Mouse (Mus musculus): ENCODE results near the gene Gm20517.
A peak's percentile ranks its signal among the peaks of the same experiment; 100 is the strongest.

Gene Gm20517

GRCm38 (mm10) chr17:47708972-47709371, 97.6 kb downstream of the Gm20517 start:
- ATAC-seq (ENCODE audit: low TSS enrichment) = no peak

DNA sequence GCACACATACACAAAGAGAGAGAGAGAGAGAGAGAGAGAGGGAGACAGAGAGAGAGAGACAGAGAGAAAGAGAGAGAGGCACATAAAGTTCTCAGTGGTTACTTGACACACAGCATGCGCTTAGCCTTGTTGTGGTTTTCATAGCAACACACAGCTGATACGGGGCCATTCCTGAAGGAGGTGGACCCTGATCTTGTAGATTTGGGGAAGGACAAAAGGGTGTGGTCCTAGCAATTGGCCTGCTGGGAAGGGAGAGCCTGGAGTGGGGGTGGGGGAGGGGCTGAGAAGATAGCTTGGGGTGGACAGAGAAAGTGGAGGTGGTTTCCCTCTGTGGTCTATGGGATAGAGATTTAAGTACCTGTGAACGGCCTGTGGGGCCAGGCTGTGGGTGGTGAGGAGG, 98.6 kb downstream of the Gm20517 start:
- no peak for ATAC-seq (ENCODE audit: low TSS enrichment)

DNA sequence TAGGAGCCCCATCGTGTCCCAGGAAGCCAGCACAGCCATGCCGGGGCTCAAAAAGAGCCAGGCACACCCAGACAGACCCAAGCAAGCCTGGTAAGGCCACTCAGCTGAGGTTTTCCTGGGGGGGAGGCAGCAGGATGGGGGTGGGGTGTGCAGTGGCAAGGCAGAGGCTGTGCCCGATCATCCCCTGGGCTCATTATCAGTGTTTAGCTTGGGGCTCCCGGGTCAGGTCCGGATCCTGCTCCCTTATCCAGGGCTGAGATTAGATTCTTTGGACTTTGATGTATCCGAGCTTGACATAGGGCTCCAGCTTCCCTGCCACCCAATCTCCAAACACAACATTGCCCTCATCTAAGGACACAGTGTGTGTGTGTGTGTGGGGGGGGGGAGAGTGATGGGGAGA, 100.5 kb downstream of the Gm20517 start:
- no peak for ATAC-seq (ENCODE audit: low TSS enrichment)

- ATAC-seq (ENCODE audit: low TSS enrichment) = peak; percentile 50; the same call in 1 of the 2 replicates
Measured at GRCm38 (mm10) chr17:47712889-47713571, 101.6 kb downstream of the Gm20517 start.

DNA sequence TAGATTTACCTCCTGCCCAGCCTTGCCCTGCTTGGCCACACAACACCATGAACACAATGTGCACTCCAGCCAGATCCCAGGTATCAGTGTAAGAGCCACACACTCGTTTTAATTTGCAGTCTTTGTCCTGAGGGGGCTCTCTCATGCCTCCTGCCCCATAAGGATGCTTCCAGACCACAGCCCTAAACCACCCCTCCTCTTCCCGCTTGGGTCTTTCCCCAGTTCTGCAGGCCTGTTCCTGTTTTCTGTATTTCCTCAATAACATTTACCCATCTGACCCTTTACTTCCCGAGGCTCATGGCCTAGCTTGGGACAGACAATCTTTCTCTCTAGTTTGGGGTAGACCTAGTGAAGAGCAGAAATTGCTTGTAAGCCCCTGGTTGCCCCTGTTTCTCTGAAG, 103.6 kb downstream of the Gm20517 start:
- no peak for ATAC-seq (ENCODE audit: low TSS enrichment)

GRCm38 (mm10) chr17:47721183-47721582, 109.8 kb downstream of the Gm20517 start:
- no peak for ATAC-seq (ENCODE audit: low TSS enrichment)

DNA sequence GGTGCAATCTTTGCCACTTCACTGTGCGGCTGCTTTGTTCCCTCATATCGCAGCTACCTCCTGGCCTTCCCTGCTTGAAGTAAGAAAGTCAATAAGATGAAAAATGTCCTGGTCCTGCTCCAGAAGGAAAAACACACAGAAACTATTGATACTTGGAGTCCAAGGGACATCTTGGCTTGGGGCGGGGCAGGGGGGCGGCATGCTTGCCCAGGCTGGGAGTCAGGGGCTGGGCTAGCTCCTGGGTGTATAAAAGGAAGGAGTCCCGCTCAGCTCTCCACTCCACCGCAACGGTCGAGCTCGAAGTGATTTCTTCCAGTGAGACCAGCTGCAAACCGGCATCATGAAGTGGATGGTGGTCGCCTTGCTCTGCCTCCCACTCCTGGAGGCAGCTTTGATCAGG, 115.2 kb downstream of the Gm20517 start, which contains the start of gene Pgc:
TSS of gene Pgc (plus strand) at position 277 of the 400 bp plus-strand sequence.
- ATAC-seq (ENCODE audit: low TSS enrichment) = no peak

DNA sequence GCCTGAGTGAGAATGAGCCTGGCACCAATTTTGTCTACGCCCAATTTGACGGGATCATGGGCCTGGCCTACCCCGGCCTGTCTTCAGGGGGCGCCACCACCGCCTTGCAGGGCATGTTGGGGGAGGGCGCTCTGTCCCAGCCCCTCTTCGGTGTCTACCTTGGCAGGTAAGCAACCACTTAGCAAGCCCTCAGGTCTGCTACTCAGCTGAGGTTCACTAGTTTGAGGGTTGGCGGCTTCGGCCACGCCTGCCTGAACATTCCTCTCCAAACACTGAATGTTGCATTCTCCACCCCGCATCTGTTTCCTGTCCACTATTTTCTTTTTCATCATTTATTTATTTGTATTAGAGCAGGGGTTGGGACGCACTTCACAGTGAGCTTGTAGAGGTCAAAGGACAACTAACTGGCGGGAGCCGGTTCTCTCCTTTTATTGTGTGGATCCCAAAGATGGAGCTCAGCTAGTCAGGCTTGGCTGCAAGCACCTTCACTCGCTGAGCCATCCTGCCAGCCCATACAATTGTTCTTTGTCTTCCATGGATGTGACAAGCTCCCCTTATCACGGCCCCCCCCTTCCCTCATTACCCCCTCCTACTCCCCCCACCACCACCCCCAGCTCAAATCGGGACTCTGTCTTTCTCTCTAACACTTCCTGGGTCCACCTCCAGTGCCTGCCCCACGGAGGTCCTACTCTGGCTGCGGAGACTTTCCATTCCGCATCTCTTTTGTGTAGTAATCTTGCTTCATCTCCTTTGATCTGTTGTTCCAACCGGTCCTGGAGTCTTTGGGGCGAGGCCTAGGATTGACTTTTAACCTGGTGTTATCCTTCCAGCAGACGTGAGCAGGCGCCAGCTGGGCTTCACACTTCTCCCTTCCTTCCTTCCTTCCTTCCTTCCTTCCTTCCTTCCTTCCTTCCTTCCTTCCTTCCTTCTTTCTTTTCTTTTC, 119.5 kb downstream of the Gm20517 start:
- ATAC-seq (ENCODE audit: low TSS enrichment) = no peak
